Mouse (Mus musculus) MEL-GATA-1-ER (cell line): Measurements from ENCODE around the gene Dock3.

Experiments used
- DNase-seq: peaks from one replicate; pipeline ENCODE4 v3.0.0-alpha.2; 2012; ENCODE audit warnings: low read depth; ENCODE audit errors: extremely low read depth

Gene Dock3

DNA sequence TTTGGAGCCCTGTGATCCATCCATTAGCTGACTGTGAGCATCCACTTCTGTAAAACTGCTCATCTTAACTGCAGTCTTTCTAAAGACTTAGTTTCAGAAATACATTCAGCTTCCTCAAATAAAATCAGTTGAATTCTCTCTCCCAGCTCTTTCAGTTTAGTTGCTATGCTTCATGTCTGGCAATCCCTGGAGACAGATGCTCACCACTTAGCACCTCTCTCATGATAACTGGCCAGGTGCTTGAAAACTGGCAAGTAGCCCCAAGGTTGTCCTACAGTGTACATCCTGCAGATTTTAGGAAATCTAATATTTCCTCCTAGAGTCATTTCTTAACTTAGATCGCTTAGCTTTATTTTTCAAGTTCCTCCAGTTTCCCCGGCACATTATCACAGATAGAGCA lies 193.8 kb downstream of the Dock3 start:
- no peak for DNase-seq

DNA sequence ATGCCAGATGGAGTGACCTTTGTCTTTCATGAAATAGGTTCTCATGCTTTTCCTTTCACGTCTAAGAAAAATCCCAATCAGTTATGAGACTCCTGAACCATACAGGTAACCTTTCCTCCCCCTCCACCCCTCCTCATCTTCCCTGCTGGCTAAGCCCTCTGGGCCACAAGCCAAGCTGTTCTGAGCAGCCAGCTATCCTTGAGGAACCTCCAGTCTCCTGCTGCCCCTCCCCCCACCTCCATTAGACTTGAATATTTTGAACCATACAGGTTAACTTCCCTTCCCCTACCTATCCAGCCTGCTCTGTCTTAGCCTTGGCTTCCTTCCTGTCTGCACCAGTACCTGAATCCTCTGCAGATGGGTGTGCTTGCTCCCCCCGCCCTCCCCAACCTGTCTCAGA lies 204.1 kb downstream of the Dock3 start:
- DNase-seq, result no peak

DNA sequence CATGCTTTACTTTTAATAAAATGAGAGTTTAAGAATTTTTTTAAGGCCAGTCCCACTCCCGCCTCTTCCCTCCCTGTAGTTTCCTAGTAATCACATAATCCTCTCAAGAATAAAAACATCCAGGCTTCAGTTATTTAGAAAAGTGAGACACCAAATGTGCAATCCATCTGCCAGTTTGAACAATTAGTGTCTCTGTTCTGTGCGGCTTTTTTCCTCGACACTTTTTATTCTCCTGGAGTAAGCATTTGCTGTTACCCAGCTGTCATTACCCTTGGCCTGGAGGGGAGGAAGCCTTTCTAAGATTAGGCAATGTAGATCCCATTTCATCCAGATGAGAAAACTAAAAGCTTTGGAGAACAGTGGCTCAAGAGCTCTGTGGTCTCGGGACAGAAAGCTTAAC lies 221.9 kb downstream of the Dock3 start:
- DNase-seq, result no peak

DNA sequence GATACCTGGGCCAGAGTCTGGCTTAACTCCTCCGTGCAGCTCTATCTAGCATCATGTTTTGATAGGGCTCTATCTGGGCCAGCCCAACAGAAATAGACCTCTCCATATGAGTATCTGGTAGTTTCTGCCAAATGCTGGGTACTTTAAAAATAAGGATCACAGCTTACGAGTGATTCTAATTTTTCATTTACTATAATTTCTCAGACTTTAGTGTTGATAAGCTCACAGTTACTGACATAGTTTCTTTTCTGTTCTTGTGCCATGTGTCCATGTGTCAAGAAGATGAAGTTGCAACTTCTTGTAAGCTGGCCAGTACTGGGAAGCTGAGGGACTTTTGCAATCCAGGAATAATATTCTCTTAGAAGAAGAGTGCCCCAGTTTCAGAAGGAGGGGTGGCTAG lies 228.5 kb downstream of the Dock3 start:
- no peak for DNase-seq

DNA sequence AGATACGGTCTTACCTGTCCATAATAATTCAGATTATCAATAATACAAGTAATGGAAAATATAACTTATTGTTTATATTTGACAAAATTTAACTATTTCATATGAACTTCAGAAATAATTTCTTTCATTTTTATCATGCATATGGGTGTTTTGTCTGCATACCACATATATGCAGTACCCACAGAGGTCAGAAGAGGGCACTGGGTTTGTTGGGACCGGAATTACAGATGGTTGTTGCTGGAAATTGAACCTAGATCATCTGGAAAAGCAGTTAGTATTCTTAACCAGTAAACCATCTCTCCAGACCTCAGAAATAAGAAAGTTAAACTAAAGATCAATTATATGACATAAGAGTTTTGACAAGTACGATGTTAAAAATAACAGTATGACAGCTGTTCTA lies 261.0 kb downstream of the Dock3 start:
- DNase-seq, result no peak

DNA sequence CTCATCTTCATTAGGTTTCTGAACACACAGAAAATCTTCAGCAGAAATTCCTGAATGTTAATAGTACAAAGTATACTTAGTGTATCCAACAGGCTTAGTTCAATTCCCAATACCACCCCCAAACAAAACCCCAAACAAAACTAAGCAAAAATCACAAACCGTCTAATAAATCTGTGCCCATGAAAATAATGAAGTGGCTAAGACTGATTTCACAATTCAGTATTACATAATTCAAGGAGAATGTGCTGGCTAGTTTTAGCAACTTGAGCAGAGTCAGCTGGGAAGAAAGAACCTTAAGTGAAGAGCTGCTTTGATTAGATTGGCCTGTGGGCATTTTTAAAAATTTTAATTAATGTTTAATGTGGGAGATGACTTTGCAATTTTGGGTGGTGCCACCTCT lies 273.3 kb downstream of the Dock3 start:
- no peak for DNase-seq

DNA sequence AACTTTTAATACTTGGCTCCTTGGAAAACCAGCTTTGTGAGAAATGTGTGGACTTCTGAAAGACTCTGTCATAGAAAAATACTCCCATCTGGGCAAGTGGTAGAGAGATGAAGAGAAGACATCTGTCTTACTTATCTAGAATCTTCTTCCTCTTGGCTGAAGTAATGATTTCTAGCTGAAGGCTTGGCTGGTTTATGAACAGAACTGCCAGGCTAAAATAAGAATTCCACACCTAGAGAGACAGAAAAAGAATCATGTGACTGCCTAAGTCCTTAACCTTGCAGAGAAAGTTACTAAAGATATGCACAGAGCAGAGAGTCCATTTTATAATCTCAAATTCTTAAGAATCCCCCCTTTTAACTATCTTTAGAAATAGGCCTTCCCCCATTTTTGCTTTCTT lies 276.2 kb downstream of the Dock3 start:
- no peak for DNase-seq

DNA sequence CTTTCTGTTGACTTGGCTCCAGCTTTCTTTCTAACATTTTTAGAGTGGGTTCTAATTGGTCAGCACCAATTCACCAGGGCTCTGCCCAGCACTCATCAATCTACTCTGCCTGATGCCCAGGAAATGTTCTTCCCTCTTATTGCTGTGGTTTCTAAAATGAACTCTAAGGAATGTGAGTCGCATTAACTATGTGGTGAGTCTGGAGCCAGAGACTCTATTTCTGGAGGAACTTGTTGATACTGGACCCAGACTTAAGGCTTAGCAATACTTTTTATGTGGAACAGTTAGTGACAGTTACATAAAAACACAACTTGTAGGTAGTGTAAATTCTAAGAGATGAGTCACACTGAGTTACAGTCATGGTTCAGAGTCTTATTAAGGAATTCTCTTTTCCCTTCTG lies 296.7 kb downstream of the Dock3 start:
- DNase-seq, result no peak

DNA sequence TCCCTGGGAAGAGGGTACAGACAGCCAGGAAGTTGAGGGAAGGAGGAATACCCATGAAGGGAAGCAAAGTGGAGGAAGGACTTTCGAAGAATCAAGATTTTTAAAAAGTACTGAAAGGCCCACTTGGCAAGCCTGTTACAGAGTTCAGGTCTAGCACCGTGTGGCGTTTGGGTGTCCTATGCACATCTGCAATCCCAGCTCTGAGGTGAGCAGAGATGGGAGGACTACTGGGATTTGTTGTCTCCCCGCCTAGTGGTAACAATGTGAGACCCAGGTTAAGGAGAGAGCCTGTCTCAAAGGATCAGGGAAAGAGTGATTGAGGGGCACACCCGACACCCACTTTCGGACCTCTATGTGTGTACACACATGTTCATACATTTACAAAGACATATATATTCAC lies 316.8 kb downstream of the Dock3 start:
- no peak for DNase-seq

DNA sequence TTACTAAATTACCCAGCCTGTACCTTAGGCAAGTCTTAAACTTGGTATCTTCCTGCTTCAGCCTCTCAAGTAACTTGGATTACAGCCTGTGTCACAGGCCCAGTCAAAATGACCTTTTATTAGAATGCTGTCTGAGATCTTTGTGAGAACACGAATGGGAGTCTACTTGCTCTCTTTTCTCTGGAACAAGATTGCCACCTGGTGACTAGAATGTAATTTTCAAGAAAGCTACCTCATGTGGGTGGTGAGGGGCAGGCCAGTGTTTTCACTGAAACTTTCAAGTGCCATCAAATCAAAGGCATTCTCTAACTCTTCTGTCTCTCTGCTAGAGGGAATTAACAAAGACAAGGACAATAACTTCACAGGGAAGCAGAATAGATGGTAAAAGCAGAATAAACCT lies 317.9 kb downstream of the Dock3 start:
- no peak for DNase-seq

DNA sequence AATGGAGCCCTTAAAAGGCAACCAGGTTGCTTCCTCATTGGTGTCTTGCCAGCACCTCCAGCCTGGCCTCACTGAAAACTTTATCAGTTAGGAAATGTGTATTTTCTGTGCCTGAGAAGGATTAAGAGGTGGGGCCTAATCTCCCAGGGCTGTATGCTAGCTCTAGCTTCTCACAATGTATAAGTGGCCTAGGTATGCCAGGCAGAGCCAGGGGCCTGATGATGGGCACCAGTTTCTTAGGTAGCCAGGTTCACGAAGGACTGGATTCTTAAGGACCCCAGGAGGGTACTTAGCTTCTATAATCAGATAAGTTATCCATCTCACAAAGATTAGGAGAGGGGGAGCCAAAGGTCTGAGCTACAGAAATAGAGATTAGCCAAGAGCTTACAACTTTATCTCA lies 320.1 kb downstream of the Dock3 start:
- DNase-seq, result no peak

DNA sequence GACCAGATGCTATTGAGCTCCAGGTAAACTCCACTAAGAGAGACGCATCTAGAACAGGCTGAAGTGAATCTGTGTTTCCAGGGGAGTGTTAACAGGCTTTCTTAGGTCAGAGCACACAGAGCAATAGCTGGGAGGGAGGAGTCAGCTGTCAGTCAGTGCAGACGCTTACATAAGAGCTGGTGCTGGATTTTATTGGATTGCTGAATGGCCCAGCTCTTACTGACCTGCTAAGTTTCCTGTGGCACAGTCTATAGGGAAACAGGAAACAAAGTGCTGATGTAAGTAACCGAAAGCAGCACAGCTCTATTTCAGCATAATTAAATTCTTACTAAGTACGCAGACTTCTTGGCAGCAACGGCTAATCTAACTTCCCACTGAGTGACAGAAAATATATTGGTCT lies 323.0 kb downstream of the Dock3 start:
- DNase-seq, result no peak

DNA sequence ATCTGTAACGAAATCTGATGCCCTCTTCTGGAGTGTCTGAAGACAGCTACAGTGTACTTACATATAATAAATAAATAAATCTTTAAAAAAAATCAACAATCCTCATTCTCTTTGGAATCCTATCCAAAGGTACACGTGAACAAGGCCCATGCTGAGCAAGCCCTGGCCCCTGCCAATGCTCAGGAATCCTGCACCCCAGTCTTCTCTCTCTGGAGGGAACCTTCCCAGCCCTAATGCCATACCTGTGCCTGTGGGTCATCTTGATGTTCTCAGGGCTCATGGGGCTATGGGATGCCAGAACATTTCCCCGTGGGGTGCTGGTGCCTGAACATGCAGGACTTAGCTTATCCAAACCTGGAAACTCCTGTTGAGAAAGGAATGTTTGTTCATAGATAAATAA lies 323.5 kb downstream of the Dock3 start:
- no peak for DNase-seq

DNA sequence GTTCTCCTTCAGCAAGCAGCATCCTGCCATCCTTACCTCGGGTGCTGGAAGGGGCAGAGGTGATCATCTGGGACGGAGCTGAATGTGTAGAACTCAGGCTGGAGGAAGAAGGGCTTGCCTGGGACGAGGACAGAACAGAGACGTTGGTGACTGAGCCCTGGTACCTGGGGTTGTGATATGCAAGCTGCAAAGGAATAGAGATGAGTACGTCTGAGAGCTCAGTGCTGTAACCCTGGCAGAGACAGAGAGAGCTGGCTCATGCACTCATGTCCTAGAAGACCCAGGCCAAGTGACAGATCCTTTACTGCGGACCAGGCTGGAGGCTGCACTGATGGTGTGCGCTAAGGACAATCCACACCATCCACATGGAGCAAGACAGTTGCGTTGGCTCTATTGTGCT lies 325.1 kb downstream of the Dock3 start:
- DNase-seq, result no peak

DNA sequence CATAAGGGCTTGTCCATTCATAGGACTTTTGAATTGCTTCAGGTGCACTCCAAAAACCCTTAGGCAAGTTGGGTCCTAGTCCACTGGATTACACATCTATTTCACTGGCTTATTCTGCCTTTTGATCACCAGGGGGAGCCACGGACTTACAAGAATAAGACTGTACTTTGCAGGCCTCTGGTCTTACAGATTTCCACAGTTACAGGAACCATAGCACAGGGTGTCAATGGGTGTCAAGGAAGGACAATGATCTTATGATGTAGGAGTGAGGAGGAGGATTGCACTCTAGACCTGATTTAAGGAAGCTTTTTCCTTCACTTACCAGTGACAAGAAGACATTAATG lies 327.9 kb downstream of the Dock3 start:
- peak; percentile 49 for DNase-seq

DNA sequence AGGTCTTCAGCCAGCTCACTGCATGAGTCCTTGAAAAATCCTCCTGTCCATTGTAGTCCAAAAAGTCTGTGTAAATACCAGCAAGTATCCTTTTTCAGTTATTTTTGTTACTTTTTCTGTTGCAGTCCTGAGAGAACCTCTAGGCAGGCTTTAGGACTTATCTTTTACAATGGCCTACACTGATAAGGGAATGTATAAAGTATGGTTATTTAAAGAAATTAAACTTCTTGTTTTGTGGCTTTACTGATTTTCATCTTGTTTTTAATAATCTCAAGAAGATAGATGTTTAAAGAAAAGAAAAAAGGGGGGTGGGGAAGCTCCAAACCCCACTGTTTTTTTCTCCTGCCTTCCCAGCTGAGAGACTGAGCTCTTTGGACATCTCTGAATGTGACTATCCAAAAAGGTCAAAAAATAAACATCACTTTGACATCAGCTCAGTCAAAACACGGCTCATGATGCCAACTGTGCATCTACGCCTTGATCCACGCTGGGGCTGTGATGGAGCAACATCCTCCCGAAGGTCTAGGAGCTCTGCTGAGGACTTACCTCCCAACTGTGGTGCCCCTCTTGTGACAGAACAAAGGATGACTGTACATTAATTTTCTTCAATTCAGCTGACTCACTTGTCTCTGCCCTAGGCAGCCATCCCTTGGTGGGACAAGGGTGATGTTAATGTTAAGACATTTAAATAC lies 328.5 kb downstream of the Dock3 start:
- DNase-seq, result no peak

DNA sequence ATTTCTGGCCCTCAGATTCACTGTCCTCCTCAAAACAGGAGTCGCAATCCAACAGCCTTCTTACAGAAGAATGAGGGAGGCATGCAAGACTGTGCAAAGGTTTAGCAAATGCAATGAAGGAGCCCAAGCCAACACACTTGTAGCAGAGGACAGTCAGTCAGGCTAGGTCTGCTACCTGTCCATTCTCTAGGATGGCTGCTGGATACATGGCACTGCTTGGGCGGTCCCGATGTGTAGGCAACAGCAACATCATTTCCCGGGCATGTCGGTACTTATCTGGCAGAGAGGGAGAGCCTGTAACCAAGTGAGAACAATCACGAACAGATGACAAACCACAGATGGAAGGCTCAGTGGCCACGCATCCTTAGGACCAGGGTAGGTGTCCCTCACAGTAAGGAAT lies 330.1 kb downstream of the Dock3 start:
- no peak for DNase-seq

DNA sequence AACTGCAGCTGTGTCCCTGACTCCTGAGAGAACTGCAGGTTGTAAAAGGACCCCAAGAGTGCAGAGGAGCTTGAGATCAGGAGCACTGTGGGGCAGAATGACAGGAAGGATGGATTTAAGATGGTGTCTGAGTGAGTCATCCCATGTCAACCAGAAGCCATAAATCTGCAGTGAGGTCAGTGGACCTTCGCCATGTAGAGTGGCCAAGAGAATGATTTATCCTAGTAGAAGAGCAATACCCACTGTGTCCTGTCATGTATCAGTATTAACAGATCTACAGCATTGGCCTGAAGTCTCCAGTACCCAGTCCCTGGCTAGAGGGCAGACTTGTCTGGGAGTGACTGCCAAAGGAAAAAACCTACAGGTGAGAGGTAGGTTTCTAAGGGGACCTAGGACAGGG lies 332.8 kb downstream of the Dock3 start:
- DNase-seq, result no peak

DNA sequence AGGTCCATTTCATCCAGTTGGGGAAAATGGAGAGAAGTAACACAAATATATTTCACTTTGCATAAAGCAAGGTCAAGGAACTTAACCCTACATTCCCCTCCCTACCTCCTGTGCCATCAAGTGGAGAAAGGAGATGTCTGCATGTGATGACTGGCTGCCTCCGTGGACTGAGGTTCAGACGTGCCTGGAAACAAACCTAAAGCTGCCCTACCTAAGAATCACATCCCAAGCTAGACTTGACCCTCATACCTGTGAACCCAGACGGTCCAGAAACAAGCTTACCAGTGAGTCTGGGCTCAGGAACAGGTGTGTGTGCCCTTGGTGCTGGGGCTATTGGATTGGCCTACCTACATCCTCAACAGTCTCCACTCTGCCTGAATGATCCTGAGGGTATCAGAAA lies 338.4 kb downstream of the Dock3 start:
- no peak for DNase-seq

DNA sequence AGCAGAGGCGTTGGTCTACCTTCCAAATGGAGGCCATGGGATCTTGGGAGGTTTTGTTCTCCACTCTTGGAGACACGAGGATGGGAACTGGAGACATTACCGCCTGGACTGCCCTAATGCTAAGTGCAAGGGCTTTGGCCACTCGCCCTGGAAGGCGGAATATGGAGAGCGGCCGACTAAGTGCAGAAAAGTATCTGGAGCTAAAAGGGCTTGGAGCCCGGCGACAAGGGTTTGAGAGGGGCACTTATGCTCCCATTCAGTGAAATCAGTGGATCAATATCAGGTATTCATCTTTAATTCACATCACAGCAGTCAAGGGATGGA lies 339.2 kb downstream of the Dock3 start:
- DNase-seq, result no peak

DNA sequence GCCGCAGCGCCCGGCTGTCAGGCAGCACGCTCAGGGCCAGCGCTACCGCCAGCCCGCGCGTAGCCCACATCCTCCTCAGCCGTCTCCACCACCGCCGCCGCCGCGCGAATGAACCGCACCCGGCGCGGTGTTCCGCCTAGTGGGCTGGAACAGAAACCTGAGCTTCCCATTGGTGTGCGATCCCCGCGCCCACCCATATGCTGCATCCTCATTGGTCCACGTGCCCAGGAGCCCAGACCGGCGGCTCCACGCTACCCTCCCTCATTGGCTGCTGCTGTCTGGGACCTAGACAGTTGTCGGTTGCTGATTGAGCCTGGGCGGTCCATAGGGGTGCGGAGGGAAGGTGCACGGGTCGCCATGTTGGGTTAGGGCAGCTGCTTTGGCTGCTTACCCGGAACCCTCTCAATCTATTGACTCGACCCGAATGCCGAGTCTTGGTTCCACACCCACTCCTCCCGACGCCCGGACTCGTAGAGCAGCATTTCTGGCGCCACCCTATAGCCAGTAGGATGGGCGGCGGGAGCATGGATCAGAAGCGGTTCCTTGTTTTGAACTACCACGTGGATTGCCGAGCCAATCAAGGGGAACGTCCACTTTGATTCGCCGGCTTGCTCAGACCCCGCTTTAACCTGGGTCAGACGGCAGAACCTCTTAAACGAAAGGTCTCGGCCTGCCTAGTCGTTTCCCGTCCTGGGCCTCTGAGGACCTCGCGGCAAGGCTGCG lies 339.7 kb downstream of the Dock3 start, which contains the start of gene Manf:
Gene Manf (minus strand): TSS at position 151 of the 723 bp plus-strand sequence.
- DNase-seq, result peak; percentile 96

DNA sequence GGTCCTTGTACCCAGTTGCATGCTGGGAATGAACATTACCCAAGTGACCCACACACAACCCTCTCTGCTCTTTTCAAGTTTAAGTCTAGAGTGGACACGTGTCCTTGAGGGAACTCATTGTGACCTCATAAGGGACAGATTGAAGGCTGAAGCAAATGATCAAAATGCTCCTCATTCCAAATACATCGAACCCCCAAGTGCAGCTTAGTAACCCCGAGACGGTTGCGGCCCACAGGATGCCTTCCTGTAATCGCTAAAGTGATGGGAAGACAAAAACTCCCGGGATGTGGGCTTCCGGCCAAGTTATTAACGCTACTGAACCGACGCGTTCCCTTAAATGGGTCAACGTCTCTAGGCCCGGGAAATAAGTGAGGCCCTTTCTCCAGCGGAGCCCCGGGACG lies 340.4 kb downstream of the Dock3 start:
- DNase-seq, result no peak

DNA sequence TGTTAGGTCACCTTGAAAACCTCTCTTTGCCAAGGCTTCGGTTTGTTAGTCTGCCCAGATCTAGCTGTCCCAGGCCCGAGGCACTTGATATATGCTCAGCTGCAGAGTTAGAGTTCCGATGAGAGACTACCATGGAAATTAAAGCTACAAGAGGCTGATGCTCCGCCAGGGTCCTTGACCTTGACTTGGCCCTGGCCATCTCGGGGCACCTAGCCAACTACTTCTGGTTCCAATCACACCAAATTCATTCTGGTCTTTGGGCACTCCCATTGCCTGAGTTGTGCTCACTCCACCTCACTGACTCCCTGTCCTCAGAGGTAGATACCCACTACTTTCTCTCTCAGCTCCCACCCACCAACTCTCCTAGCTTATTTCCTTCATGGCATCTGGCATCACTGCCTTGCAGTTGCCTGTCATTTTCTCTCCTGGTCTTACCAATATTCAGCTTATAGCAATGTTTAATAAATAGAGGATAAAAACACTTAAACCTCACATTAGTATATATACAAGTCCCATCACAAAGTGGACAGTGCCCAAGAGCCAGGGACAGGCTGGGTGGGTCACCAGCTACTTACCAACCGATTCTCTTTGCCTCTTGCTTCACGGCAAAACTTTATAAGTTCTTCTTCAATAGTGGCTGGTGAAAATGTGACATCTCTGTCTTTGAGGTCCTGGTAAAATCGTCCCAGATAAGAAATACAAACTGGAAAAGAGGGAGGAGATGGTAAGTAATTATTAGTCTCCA lies 341.0 kb downstream of the Dock3 start:
- DNase-seq, result no peak
